Mouse (Mus musculus) spleen, adult 2 months (tissue): Measurements from ENCODE around the gene Nfkbia.

Source experiments
- CTCF ChIP-seq: fragments of 200-500 bp; IDR thresholded peaks from 2 replicates; pipeline ENCODE4 v1.5.1; 2011; ENCODE audit warnings: mild to moderate bottlenecking, inconsistent platforms; ENCODE audit not compliant: insufficient read depth, insufficient read length, insufficient replicate concordance; ENCODE audit errors: extremely low read depth
- POLR2A ChIP-seq: fragments of 200-500 bp; IDR thresholded peaks from 2 replicates; pipeline ENCODE4 v1.6.1; 2011; ENCODE audit warnings: low read depth, low read length, inconsistent platforms

DNA sequence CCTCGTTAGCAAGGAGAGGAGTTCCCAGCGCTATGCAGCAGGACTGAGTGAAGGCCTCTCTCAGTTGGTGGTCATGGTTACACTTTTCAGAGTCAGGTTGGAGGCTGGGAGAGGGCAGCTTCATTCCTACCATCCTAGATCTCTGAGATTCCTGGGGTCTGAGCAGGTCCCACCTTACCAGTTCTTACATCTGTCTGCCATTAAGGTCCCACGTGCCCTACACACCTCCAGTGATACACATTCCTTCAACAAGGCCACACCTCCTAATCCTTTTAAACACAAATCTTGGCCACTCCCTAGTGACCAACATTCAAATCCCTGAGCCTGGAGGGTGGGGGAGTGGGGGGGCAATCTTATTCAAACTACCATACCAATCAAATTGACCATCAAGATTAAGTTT, 36.3 kb downstream of the Nfkbia start:
- TF ChIP-seq CTCF: no peak
- TF ChIP-seq POLR2A: no peak
